Mouse (Mus musculus) hindbrain, embryonic 16.5 days (tissue): ENCODE measurements at regions not wholly inside any gene's neighbourhood (a gene's known extent, or its start where the extent isn't known, plus 50 kb on each side); places are given as distances from the start of the nearest gene placed in this dataset.

Experiments used
- ATAC-seq: fragments of 200-750 bp; cut with Nextera tagmentation; 2 replicates; pipeline ENCODE4 v1.8.0; 2017; ENCODE audit warnings: moderate TSS enrichment, moderate library complexity
- H3K27ac ChIP-seq: fragments of 300-500 bp; sonication (generic); 2 replicates; pipeline ENCODE4 v1.5.1; 2014; ENCODE audit warnings: low read depth, mild to moderate bottlenecking, control low read depth, low read length, moderate library complexity
- H3K27me3 ChIP-seq: fragments of 300-500 bp; sonication (generic); replicated peaks from 2 replicates; pipeline ENCODE4 v1.6.1; 2014; ENCODE audit warnings: low read length; ENCODE audit not compliant: control insufficient read depth, insufficient read depth
- H3K36me3 ChIP-seq: fragments of 300-500 bp; sonication (generic); 2 replicates; pipeline ENCODE4 v1.6.1; 2014; ENCODE audit warnings: mild to moderate bottlenecking, low read length, moderate library complexity, mixed read lengths; ENCODE audit not compliant: control insufficient read depth, insufficient read depth
- H3K4me1 ChIP-seq: fragments of 300-500 bp; sonication (generic); 2 replicates; pipeline ENCODE4 v1.6.1; 2014; ENCODE audit warnings: low read depth, low read length; ENCODE audit not compliant: control insufficient read depth, insufficient read depth
- H3K4me2 ChIP-seq: fragments of 300-500 bp; sonication (generic); 2 replicates; pipeline ENCODE4 v1.6.1; 2014; ENCODE audit warnings: mild to moderate bottlenecking, low read length, control low read depth, moderate library complexity
- H3K4me3 ChIP-seq: fragments of 300-500 bp; sonication (generic); 2 replicates; pipeline ENCODE4 v1.5.1; 2014; ENCODE audit warnings: mild to moderate bottlenecking, low read length, control low read depth, moderate library complexity
- H3K9ac ChIP-seq: fragments of 300-500 bp; sonication (generic); 2 replicates; pipeline ENCODE4 v1.6.1; 2014; ENCODE audit warnings: low read depth, mild to moderate bottlenecking, control low read depth, low read length, moderate library complexity
- H3K9me3 ChIP-seq: fragments of 300-500 bp; sonication (generic); 2 replicates; pipeline ENCODE4 v1.6.1; 2014; ENCODE audit warnings: mild to moderate bottlenecking, low read length, moderate library complexity; ENCODE audit not compliant: control insufficient read depth
- WGBS: fragments of 180-500 bp; shearing (Covaris S2); extraction: QIAGEN DNeasy Blood & Tissue Kit; methylation state at CpG from one replicate; pipeline ENCODE4 v1.1.7; 2014; 5-methylcytosine and 5-hydroxymethylcytosine counted together

DNA sequence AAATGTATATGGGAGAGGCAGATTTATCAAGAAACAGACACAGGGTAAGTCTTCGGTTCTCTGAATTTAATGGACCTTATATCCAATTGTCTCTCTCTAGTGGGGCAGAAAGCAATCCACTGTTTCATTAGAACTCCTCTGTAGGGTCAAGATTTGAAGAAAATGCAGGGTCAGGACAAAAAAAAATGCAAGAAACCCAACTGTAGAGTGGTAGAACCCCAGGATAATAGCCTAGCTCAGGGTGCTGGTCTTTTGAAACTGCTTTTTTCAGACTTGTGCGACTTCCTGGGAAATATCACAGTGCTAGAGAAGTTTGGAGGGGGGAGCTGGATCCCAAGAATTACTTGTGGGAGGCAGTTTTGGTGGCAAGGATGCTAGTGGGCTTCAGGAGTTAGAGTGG is 162.0 kb downstream of the Barhl2 start:
- Histone ChIP-seq H3K9ac (no peak overlapping the region), H3K27ac (no peak overlapping the region), H3K4me1 (no peaks in the 10 kb centered on the region), H3K4me3 (no peak overlapping the region), H3K27me3 (no peaks in the 10 kb centered on the region), H3K9me3 (no peaks in the 10 kb centered on the region), H3K4me2 (no peak overlapping the region), H3K36me3 (no peaks in the 10 kb centered on the region)
- 19% methylated on average over 2 of the region's 2 CpGs for WGBS
- no peak for ATAC-seq

DNA sequence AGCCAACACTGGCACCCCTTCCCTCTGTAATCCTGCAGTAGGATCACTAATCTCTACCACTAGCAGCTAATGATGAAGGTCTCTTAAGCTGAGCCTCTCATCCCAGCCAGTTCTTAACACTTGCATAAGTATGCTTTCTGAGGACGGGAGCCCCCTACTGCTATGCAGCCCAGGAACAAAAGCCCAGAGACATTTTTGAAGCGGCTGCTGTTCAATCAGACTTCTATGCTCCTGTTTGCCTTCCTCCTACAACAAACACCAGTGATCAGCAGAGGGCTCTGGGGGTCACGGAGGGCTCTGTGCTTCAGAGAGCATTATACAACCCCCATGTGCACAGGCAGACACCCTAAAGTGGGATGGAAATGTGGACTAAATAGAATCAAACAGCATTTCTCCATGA is 162.4 kb downstream of the Barhl2 start:
- Histone ChIP-seq H3K27me3 (no peaks in the 10 kb centered on the region), H3K9me3 (no peaks in the 10 kb centered on the region), H3K9ac (no peak overlapping the region), H3K4me3 (no peak overlapping the region), H3K4me1 (no peaks in the 10 kb centered on the region), H3K4me2 (no peak overlapping the region), H3K27ac (no peak overlapping the region), H3K36me3 (no peaks in the 10 kb centered on the region)
- ATAC-seq = no peak
- WGBS = 5% methylated on average over 3 of the region's 3 CpGs

DNA sequence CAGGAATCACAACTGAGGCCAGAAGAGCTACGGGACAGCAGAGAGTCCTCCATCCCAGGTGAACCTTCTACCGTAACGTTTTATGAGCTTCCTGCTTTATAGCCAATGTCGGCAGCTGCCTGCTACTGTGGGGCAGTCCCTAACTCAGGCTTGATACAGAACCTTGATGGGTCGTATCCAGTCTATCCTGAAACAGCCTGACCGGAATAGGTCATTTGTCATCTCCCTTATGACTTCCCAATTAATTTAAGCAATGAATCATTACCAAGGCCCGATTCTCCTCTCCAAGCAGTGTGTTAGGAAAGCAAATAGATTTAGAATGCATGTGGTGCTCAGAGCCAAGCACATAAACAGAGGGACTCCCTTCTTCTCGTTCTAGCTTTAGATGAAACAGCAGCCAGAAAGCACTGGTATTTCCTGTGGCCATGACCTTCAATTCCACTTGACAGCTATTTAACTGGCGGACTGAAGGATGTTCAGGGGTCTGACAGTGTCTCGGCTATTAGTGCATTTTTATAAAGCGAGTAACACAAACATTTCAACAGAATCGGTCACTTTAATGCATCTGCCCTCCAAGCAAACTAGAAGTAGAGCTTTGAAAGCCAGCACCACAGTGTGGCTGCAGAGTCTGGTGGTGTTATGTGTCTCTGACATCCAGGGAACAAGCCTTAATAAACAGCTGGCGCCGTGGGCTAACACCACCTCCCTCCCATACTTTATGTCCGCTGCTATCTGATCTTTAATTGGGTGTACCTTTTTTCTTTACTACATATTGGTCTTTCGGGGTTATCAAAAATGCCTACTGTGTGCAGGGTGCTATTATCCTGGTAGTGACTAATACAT is 165.4 kb downstream of the Barhl2 start:
- WGBS = 72% methylated on average over 16 of the region's 16 CpGs

GRCm38 (mm10) chr5:106285152-106285551 is 172.8 kb downstream of the Barhl2 start:
- H3K4me1 ChIP-seq = no peaks in the 10 kb centered on the region
- no peak overlapping the region for H3K4me3 ChIP-seq
- no peaks in the 10 kb centered on the region for H3K36me3 ChIP-seq
- no peak for ATAC-seq
- 12% methylated on average over 4 of the region's 4 CpGs for WGBS
- H3K9ac ChIP-seq = no peak overlapping the region
- no peak overlapping the region for H3K27ac ChIP-seq
- H3K4me2 ChIP-seq = no peak overlapping the region; the same call in 1 of the 2 replicates
- H3K27me3 ChIP-seq = no peaks in the 10 kb centered on the region
- no peaks in the 10 kb centered on the region for H3K9me3 ChIP-seq

More for the DNA sequence above, 165.4 kb downstream of the Barhl2 start:
- Histone ChIP-seq H3K4me1 (no peaks in the 10 kb centered on the region), H3K36me3 (no peaks in the 10 kb centered on the region), H3K4me3 (no peak overlapping the region), H3K27ac (no peak overlapping the region), H3K9me3 (no peaks in the 10 kb centered on the region), H3K27me3 (no peaks in the 10 kb centered on the region), H3K9ac (no peak overlapping the region), H3K4me2 (no peak overlapping the region)
- ATAC-seq = no peak

- Histone ChIP-seq H3K9ac (no peak overlapping the region), H3K27ac (no peak overlapping the region), H3K4me1 (no peaks in the 10 kb centered on the region), H3K36me3 (no peaks in the 10 kb centered on the region), H3K4me3 (no peak overlapping the region), H3K4me2 (no peak overlapping the region; the same call in 1 of the 2 replicates), H3K27me3 (no peaks in the 10 kb centered on the region), H3K9me3 (no peaks in the 10 kb centered on the region)
- WGBS = 28% methylated on average over 9 of the region's 9 CpGs
- no peak for ATAC-seq
Observed at GRCm38 (mm10) chr5:106284731-106285130, 173.2 kb downstream of the Barhl2 start.

DNA sequence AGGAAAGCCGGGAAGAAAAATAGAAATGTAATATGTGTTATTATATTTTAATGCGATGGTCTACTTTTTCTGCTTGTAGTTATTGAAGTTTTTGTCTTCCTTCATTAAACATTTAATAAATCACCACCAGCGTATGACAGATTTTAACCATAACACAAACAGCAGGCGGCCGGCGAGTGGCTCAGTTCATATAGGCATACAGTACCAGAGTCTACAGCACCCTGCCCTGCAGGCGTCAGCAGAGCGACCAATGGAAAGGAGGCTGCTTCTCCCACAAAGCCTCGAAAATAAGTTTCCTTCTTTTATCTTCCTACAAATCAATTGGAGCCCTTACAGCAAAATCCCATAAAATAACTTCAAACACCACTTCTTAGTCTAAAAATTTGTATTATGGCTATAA is 175.3 kb downstream of the Barhl2 start:
- H3K9ac ChIP-seq = no peak overlapping the region
- ATAC-seq = no peak
- no peak overlapping the region for H3K27ac ChIP-seq
- no peak overlapping the region for H3K4me3 ChIP-seq
- H3K9me3 ChIP-seq = no peaks in the 10 kb centered on the region
- no peaks in the 10 kb centered on the region for H3K4me1 ChIP-seq
- WGBS = 72% methylated on average over 9 of the region's 9 CpGs
- no peaks in the 10 kb centered on the region for H3K27me3 ChIP-seq
- H3K36me3 ChIP-seq = no peaks in the 10 kb centered on the region
- H3K4me2 ChIP-seq = no peak overlapping the region

GRCm38 (mm10) chr5:106277786-106278185 is 180.2 kb downstream of the Barhl2 start:
- no peak overlapping the region for H3K4me3 ChIP-seq
- H3K27ac ChIP-seq = no peak overlapping the region
- H3K9ac ChIP-seq = no peak overlapping the region
- H3K27me3 ChIP-seq = no peaks in the 10 kb centered on the region
- no peaks in the 10 kb centered on the region for H3K9me3 ChIP-seq
- H3K4me1 ChIP-seq = peaks cover 3% of the 10 kb centered on the region; the same call in 1 of the 2 replicates
- no peak for ATAC-seq
- 88% methylated on average over 8 of the region's 8 CpGs for WGBS
- no peaks in the 10 kb centered on the region for H3K36me3 ChIP-seq
- H3K4me2 ChIP-seq = no peak overlapping the region

- no peak overlapping the region for H3K27ac ChIP-seq
- no peak overlapping the region for H3K4me2 ChIP-seq
- ATAC-seq = no peak
- H3K9ac ChIP-seq = no peak overlapping the region
- no peaks in the 10 kb centered on the region for H3K27me3 ChIP-seq
- H3K9me3 ChIP-seq = no peaks in the 10 kb centered on the region
- peaks cover 3% of the 10 kb centered on the region; the same call in 1 of the 2 replicates for H3K4me1 ChIP-seq
- WGBS = 68% methylated on average over 9 of the region's 9 CpGs
- H3K4me3 ChIP-seq = no peak overlapping the region
- H3K36me3 ChIP-seq = no peaks in the 10 kb centered on the region
Observed at GRCm38 (mm10) chr5:106277231-106277630, 180.7 kb downstream of the Barhl2 start.

- Histone ChIP-seq H3K36me3 (no peaks in the 10 kb centered on the region), H3K27ac (no peak overlapping the region), H3K27me3 (no peaks in the 10 kb centered on the region), H3K9ac (no peak overlapping the region), H3K4me2 (no peak overlapping the region), H3K9me3 (no peaks in the 10 kb centered on the region), H3K4me1 (peaks cover 3% of the 10 kb centered on the region; the same call in 1 of the 2 replicates), H3K4me3 (no peak overlapping the region)
- ATAC-seq = no peak
- 11% methylated on average over 2 of the region's 2 CpGs for WGBS
Observed at GRCm38 (mm10) chr5:106276186-106276585, 181.8 kb downstream of the Barhl2 start.
